Mouse (Mus musculus) cerebellum, adult 9-11 months (tissue): ENCODE results near the gene Pkp4.

Experiments used
- DNase-seq: peaks from one replicate; pipeline ENCODE4 v3.0.0; 2022

The Pkp4 gene

DNA sequence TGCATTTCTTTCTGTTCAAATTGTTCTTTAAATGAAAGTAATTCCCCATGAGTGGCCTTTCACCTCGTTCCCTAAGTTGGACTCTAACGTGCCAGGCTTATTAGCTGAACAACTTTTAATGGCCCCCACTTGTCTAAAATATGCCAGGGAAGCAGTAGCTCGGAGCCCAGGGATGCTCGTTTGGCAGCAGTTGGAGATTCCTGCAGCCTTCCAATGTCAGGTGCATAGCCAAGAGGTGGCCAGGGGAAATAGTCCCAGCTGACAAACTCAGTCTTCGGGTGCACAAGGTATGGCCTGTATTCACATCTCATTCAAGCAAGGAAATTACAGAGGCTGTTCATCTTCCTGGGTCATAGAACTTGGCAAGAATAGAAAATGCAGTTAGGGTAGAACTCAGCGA lies 112.1 kb downstream of the Pkp4 start:
- peak; percentile 48 for DNase-seq

DNA sequence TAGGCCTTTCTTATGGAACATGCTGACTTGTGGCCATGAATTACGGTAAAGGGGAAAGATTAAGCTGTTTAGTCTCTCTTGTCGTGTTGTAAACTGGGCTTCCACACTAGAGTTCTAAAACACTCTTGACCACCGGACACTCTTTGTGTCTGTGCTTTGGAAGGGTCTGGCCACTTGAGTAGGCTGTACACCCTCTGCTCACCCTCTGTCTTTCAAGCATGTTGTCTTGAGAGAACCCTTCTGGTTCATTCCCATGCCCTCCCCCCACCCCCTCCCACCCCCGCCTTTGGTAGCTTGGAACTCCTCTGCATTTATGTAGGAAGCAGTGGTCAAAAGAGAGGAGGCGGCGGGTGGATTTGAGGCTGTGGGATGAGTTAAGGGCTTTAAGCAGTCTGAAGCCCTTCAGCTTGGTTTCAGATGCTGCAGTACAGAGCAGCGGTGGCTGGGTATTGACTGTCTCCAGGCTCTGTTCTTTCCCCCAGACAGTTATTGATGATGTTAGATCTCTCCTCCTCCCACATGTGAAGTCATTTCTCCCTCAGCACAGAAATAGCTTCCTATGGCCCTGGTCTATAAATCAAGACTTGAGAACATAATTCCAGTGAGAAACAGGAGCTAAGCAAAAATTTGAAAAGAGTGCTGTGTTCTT lies 120.4 kb downstream of the Pkp4 start:
- DNase-seq, result no peak

DNA sequence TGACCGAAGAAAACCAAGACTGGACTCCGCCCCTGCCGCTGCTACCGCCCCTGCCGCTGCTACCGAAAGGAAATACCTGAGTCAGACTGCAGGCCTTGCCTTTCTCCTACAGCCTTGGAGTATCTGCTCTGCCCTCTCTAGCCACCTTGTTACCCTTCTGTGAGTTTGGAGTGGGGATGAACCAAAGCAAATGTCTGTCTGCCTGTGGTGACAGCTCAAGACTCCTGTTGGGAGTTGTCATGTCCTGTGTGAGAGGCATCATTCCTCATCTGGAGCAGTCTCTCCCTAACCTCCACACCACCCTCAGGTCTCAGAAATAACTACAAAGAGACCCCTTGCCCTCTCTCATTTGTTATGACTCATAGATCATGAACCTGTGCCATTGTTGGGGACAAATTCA lies 122.3 kb downstream of the Pkp4 start:
- DNase-seq, result no peak

DNA sequence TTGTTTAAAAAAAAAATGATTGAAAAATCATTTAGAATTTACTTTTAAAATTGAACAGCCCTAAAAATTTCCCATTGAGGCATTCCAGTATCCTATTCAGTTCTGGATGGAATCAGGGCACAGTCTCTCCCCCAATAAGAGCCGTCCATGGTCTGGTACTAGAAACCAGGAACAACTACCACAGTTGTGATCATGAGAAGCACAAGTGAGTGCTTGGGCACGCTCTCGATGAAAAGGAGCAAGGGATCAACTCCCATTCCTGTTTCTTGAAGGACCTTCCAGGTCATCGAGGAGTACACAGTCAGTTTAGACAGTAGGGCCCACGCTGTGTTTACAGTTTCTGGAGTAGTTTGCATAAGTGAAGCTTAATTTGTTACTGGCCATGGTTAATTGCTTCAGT lies 123.6 kb downstream of the Pkp4 start:
- no peak for DNase-seq

DNA sequence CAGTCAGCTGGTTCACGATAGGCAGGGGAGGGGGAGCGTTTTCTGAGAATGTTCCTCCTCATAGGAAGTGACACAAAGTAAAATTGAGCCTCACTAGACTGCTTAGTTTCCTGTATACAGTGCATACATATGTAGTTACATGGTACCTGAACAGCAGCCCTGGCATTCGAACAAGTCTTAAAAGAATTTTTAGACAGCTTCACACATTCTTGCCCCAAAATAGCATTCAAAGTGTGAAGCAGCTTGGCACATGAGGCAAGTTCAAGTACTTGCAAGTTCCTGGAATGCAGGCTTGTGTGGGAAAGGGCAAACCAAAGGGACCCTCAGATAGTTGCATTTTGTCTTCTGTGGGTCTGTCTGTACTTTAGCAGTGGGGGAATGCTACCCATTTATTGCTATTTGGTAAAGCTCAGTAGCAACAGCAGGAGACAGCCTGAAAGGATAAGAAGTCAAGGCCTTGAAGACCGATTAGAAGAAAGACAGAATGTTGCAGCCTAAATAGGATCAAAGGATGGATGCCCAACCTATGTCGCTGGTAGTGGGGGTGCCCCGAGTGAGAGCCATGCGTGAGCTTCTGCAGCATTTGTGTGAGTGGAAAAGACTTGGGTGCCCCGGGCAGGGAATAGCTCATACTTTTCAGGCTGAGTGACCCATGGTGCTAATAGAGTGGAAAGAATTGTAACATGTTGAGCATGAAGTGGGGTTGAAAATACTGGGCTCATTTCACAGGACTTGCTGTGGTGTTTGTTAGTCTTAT lies 124.3 kb downstream of the Pkp4 start:
- DNase-seq, result no peak

DNA sequence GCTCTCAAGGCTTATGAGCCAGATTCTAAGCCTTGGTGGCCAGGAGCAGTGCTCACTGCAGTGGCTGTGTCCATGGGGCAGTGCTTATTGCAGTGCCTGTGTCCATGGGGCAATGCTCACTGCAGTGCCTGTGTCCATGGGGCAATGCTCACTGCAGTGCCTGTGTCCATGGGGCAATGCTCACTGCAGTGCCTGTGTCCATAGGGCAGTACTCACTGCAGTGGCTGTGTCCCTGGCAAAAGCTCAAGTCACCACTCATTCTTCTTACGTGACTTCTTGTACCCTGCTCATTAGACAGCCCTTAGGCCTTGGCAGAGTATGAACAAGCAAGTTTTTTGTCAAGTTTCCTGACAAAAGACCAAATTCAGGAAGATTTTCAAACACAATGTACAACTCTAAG lies 124.9 kb downstream of the Pkp4 start:
- DNase-seq, result no peak

DNA sequence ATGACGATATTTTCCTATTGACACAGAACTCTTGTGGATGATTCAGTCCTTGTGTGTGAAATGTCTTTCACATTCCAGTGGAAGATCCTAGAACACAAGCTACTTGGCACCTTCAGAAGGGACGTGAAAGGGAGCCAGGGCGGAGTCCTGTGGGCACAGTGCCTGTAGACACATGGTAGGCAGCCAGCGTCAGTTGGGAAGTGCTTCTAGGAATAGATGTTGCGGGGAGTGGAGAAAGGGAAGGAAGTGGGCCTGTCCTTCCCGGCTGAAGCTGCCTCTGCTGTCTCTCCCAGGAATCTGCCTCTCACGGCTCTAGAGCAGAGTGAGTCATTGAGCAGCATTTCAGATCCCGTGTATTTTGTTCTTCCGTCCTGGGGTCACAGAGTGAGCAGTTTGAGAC lies 125.6 kb downstream of the Pkp4 start:
- peak; percentile 84 for DNase-seq

DNA sequence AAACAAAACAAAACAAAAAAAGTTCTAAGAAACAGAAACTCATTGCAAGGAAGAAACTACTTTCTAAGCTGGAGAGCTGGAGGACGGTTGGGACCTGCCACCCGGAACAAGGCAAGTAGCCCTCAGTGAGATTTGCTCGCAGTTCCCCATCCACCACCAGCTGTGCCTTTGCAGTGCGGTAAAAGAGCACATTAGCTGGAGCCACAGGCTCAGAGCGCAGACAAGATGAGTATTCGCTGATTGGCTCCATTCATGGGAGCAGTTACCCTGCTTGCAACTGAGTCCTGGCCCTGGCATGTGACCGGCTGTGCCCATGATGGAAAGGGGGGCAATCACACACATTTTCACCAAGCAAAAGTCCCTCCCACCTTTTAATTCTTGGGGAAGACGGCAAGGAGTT lies 127.0 kb downstream of the Pkp4 start:
- DNase-seq, result no peak

DNA sequence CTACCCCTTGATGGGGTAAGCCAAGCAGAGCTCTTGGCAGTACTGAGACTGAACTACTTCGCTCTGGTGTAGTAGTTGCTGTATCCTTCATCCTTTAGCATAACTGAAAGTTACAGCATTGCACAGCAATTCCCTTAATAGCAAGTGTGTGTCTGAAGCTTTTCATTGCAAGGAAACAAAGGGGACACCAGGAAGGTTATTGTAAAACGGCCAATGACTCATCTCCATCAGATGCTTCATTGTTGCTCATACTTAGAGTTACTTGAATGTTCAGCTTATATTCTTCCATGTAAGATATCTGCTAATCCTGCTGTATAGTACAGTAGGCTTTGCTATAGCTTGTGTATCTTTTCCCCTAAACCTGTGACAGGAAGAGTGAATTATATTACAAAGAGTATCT lies 128.8 kb downstream of the Pkp4 start:
- no peak for DNase-seq

DNA sequence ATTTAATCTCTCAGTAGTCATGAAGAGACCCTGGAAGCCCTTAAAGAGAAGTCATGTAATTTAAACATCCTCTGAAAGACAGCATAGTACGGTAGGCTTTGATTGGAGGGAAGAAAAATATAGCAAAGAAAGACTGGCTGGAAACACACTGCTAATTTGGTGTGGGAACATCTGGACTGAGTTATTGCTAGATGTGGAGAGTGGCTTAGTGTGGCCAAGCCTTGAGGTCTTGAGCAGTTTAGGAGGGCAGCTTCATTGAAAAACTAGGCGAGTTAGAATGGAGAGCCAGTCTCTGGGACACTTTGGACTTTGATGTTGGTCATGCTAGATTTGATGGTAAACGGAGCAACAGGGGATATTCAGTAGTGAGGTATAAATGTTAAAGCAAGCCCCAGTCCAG lies 129.7 kb downstream of the Pkp4 start:
- DNase-seq, result no peak

DNA sequence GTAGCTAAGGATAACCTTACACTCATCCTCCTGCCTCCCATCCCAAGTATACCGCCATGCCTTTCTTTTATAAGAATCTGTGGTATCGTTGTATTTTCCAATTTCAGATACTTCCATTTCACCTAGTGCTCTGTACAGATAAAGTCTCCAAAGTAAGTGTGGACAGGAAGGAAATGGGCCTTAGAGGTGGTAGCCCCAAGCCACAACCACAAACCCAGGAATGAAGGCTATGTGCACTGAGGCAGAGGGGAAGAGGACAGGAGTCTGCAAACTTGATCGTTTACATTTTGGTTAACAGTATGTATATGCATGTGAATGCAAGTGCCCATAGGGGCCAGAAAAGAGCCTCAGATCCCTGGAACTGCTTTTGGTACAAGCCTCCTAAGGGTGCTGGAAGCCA lies 139.2 kb downstream of the Pkp4 start:
- no peak for DNase-seq

DNA sequence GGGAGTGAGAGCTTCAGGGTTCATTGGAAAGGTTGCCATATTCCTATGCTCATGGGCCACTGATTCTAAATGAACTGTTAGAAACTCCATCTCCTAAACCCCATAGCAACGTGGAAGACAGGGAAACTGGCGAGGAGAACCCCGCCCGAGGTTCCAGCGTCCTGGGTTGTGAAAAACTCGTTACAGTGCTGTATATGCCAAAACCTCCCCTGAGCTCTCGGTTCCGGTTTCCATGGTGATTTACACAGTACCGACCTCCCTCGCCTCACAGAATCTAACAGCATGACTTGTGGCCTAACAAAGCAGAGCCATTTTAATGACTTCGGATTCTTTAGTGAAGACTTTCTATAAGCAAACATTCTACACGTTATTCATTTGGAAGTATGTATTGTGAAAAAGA lies 141.0 kb downstream of the Pkp4 start:
- DNase-seq, result no peak

DNA sequence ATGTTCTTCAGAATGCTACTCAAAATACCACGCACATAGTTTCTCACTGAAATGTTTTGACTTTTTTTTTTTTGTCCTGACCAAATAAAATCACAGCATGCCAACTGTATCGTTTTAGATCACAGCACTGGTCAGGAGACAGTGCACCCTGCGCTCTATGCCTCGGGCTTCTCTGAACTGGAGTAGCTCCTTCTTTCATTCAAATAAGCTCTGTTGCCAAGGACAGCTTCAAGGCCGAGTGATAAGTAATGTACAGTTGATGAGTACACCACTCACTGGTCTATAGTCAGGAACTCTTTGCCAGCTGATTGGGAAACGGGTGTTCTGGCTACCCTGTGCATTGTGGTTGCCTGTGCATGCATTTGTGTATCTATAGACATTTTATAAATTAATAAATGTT lies 141.8 kb downstream of the Pkp4 start:
- DNase-seq, result no peak

DNA sequence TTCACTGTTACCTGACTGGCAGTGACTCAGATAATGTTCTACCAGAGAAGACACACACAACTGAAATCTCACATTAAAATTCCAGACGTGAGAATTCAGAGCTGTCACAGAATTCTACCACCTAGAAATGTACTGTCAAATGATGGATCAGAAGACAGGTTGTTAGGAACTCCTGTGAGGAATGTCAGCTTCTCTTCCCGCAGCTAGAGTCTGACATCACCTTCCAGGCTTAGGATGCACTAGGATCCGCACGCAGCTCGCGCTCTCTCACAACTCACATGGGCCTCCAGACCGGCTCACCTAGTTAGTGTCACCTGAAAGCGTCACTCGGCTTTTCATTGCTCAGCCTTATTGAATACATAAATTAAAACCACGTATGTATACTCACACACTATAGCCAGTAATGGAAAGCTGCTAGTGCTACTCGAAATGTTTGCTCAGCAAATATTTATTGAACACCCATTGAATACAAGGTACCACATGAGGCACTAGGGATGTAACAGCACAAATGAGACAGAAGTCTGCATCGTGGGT lies 142.9 kb downstream of the Pkp4 start:
- no peak for DNase-seq

DNA sequence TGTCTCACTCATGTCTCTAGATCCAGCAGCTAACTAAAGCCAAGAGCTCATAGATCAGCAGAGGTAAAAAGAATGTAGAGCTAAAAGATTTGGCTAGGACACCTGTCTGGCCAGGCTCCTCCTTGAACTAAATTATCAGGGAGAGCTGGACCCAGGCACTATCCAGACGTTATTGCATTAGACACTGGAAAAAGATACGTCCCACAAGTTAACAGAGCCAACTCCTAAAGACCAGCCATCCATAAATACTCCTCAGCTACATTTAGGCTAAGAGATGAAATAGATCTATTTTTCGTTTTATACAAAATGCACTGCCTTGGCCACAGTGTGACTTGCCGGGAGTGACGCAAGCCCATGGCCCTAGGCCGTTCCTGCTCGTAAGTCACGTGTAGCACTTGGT lies 146.7 kb downstream of the Pkp4 start:
- DNase-seq, result no peak

DNA sequence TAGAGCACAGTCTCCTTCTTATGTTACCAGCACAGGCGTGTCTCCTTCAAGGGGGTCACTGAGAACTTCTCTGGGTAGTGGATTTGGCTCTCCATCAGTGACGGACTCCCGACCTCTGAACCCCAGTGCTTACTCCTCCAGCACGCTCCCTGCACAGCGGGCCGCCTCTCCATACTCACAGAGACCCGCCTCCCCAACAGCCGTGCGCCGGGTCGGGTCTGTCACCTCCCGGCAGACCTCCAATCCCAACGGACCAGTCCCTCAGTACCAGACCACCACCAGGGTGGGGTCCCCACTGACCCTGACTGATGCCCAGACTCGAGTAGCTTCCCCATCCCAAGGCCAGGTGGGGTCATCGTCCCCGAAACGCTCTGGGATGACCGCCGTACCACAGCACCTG lies 147.4 kb downstream of the Pkp4 start:
- no peak for DNase-seq

DNA sequence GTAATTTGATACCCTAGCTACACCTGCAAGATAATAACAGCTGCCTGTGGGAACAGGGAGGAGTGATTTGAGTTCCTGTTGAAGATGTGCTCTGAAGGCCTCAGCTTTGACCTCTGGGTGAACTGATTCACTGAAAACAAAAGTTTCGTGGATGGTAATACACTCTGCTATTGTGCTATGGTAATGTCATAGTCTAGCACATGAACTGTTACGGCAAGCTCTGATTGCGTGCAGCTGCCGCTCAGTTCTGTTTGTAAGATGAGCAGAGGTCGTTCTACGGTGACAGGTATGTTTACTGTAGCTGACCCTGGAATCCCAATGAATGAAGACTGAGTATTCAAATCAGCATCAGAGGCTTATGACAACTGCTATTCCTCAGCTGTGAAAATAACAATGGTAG lies 152.6 kb downstream of the Pkp4 start:
- no peak for DNase-seq

DNA sequence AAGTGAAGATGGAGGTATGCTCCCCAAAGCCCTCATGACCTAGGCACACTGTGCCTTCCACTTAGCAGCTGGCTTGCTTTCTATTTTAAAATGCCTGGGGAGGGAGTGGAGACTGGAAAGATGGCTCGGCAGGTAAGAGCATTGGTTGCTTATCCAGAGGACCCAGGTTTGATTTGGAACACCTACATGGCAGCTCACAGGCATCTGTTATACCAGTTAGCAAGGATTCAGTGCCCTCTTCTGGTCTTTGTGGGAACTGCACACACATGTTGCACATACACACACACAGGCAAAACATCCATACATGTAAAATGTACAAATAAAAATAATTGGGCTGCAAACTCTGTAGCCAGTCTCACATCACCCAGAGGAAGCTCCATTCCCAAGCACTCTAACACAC lies 158.0 kb downstream of the Pkp4 start:
- no peak for DNase-seq

DNA sequence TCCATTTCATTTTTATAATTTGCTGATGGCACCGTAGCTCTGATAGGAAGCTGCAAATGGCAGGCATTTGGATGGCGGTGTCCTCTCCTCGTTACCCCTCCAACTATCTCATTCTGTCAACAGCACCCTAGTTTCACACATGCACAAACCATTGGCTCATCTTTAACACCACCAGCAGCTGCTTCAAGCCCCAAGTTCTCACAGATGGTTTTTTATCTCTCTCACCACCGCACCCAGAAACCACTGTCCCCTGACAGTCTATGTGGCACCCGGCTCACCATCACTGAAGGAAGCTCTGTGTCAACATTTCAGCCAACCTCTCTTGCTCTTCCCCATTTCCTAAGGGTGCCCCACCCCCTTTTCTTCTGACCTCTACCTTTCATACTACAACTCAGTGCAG lies 167.3 kb downstream of the Pkp4 start:
- no peak for DNase-seq

DNA sequence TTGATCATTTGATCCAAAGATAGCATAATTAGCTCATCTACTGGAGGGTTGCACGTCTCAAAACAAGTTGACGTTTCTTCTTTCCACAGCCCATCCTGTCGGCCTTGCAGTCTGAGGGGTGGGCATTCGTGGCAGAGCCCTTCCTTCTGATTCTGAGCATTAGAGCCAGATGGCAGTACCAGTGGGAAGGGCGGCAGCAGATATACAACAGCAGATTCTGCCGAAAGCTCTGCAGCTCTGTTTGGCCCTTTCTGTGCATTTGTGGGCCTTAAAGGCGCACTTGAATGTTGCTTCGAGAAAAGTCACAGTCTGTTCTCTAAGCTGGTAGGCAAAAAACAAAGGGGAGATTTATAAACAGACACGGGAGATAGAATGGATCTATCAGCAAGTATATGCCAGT lies 170.4 kb downstream of the Pkp4 start:
- DNase-seq, result no peak

DNA sequence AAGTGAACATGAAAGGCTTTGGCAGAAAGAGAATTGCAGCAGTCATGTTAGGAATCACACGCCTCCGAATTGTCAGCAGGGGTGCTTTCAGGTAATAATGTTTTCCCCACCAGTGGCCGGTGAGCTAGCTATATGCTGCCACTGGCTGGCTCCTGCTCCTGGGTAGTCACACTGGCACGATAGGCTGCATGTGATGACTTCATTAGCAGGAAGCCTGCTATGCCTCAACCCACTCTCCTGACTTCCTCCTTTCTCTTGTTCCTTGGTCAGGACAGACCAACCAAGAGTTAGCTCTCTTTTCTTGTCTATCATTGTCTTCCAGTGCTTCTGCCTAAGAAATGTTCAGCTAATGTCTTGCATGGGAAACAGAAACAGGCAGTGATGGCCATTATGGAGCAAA lies 171.9 kb downstream of the Pkp4 start:
- no peak for DNase-seq

DNA sequence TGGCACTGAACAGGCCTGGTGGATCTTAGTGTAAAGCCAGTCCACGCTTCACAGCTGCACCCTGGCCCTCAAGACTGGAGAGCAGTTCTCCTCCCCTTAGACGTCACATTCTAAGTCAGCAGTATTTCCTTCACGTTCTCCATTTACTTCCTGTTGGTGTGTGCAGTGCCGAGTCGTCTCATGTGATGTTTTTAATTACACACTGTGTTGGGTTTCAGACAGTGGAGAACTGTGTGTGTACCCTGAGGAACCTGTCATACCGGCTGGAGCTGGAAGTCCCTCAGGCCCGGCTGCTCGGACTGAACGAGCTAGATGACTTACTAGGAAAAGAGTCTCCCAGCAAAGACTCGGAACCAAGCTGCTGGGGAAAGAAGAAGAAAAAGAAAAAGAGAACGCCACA lies 177.9 kb downstream of the Pkp4 start:
- no peak for DNase-seq

DNA sequence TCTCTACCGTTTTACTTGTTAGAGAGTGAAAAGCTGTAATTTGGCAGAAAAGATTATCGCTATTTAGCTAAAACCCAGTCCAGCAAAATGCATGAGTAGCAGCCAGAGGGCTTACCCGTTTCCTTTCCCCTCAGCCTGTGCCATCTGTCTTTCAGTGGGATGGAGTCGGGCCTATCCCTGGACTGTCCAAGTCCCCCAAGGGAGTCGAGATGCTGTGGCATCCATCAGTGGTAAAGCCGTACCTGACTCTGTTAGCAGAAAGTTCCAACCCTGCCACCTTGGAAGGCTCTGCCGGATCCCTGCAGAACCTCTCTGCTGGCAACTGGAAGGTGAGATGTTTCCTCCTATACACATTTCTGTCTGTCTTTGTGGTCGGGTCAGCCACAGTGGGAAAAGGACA lies 178.3 kb downstream of the Pkp4 start:
- DNase-seq, result peak; percentile 73

DNA sequence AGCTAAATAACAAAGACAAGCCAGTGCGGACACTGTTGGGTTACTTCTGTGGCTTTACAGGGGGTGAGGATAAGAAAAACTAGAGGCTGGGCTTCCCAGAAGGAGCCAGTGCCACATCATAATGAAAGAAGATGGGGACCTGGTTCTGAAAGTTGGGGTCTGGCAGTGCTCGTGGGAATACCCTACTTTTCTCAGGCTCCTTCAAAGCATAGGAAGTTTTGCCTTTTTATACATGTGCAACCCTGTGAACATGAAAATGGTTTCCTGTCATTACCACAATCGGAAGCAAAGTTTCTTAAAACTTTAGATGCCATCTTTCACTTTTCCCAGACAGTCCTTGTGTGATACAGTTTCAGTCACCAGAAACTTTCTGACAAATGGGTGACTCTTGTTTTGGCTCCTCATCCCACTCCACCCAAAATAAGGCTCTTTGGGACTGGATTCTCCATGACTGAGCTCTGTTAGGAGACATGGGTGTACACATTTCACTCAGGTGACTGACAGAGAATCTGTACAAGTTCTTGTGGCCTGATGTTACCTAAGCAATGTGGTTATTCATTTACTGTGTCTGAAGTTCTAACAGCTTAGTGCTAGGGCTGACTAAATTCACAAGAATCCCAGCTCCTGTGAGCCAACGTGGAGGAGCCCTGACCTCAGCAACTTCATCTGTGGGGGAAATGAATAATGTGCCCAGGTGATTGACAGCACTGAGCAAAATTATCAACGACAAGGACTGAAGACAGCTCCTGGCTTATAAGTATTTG lies 179.3 kb downstream of the Pkp4 start:
- no peak for DNase-seq
